Mouse (Mus musculus) thymus, adult 2 months (tissue): Measurements from ENCODE around the gene Fras1. TPM values are rescaled to one million over a fixed set of nuclear protein-coding genes. Genes with fewer than 3 reads are reported as not detected.

Experiments
- DNase-seq: peaks from one replicate; pipeline ENCODE4 v3.0.0; 2021
- H3K27ac ChIP-seq: fragments of 200-500 bp; 2 replicates; pipeline ENCODE4 v1.5.1; 2012; ENCODE audit warnings: low read length, control low read depth; ENCODE audit not compliant: control insufficient read depth, insufficient read depth
- H3K27me3 ChIP-seq: fragments of 200-500 bp; 2 replicates; pipeline ENCODE4 v1.6.1; 2012; ENCODE audit warnings: mild to moderate bottlenecking, low read length, moderate library complexity, mixed read lengths; ENCODE audit not compliant: control insufficient read depth, insufficient read depth
- H3K36me3 ChIP-seq: fragments of 200-500 bp; 2 replicates; pipeline ENCODE4 v1.6.1; 2012; ENCODE audit warnings: mild to moderate bottlenecking, low read length, moderate library complexity; ENCODE audit not compliant: control insufficient read depth, insufficient read depth
- H3K4me1 ChIP-seq: fragments of 200-500 bp; replicated peaks from 2 replicates; pipeline ENCODE4 v1.6.1; 2012; ENCODE audit warnings: low read length; ENCODE audit not compliant: control insufficient read depth, insufficient read depth
- H3K4me3 ChIP-seq: fragments of 200-500 bp; 2 replicates; pipeline ENCODE4 v1.5.1; 2012; ENCODE audit warnings: mild to moderate bottlenecking, low read length, control low read depth, moderate library complexity; ENCODE audit not compliant: control insufficient read depth, insufficient read depth
- CTCF ChIP-seq: fragments of 200-500 bp; IDR thresholded peaks from 2 replicates; pipeline ENCODE4 v1.5.1; 2012; ENCODE audit warnings: mild to moderate bottlenecking, control low read depth, low read length, moderate library complexity, borderline replicate concordance; ENCODE audit not compliant: control insufficient read depth, poor library complexity, insufficient read depth; ENCODE audit errors: extremely low read depth
- POLR2A ChIP-seq: fragments of 200-500 bp; IDR thresholded peaks from 2 replicates; pipeline ENCODE4 v1.6.1; 2012; ENCODE audit warnings: mild to moderate bottlenecking, low read length, control low read depth, moderate library complexity; ENCODE audit not compliant: control insufficient read depth, poor library complexity, insufficient read depth; ENCODE audit errors: extremely low read depth
- WGBS: fragments of 180-500 bp; shearing (Covaris S2); methylation state at CpG from one replicate; pipeline ENCODE4 v1.1.7; 2018; 5-methylcytosine and 5-hydroxymethylcytosine counted together
- polyA plus RNA-seq: library from polyadenylated mRNA; depleted of rRNA; stranded (reverse); fragments of >200 nt; gene quantifications from 2 replicates; pipeline ENCODE4 v1.2.3, GENCODE M21; 2012

Fras1 gene
- polyA plus RNA-seq, 1 experiment = 0.69 TPM

DNA sequence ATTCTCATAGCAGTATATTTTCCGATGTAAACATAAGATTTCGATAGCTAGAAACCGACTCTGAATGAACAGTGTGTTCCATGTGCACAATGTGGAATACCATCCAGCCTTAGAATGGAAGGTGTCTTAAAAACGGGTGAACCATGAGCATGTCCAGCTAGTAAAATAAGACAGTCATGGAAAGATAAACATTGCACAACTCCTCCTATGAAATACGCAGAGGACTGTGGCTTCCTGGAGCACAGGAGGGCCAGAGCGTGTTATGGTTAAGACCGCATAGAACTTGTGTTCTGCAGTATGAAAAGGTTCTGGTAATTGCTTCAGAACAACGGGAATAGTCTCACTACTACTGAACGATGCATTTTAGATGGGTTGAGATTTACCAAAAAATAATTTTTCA lies 426.2 kb downstream of the Fras1 start:
- H3K4me1 ChIP-seq = no peaks in the 10 kb centered on the region
- WGBS = 93% methylated on average over 9 of the region's 9 CpGs
- H3K4me3 ChIP-seq = no peak overlapping the region
- H3K36me3 ChIP-seq = no peaks in the 10 kb centered on the region
- H3K27ac ChIP-seq = no peak overlapping the region
- DNase-seq = no peak
- no peak for TF ChIP-seq CTCF
- TF ChIP-seq POLR2A = no peak
- H3K27me3 ChIP-seq = no peaks in the 10 kb centered on the region

DNA sequence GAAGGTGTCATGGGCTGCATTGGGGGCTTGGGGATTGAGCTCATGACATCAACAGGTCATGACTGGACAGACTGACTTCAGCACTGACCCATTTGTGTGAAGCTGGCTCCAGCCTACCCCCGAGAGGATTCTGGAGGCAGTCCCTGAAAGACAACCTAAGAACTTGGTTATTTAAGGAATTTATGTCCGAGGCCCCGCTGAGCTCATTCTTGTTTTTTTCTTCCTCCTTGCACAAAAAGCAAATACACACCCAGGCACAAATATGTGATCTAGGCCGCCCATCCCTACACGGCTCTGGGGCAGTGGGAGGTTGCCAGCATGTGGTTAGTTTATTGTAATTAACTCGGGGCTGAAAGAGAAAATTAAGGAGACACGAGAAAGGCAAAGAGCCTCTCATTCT lies 428.4 kb downstream of the Fras1 start:
- Histone ChIP-seq H3K4me3 (no peak overlapping the region), H3K27me3 (no peaks in the 10 kb centered on the region), H3K36me3 (no peaks in the 10 kb centered on the region), H3K27ac (no peak overlapping the region), H3K4me1 (no peaks in the 10 kb centered on the region)
- WGBS = 84% methylated on average over 7 of the region's 7 CpGs
- no peak for DNase-seq
- TF ChIP-seq CTCF (no peak), POLR2A (no peak)

DNA sequence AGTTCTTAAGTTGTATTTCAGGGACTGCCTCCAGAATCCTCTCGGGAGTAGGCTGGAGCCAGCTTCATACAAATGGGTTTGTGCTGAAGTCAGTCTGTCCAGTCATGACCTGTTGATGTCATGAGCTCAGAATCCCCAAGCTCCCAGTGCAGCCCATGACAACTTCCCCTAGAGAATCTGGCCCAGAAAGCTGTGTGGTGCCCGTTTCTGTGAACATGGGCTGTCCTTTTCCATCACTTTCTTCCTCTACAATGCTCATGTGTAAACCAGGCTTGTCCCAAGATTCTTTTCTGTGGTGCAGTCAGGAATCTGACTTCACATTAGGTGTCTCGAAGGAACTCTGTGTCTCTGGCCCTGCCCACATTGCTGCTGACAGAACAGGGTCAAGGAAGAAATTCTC lies 429.3 kb downstream of the Fras1 start:
- H3K4me1 ChIP-seq = no peaks in the 10 kb centered on the region
- H3K4me3 ChIP-seq = no peak overlapping the region
- no peak overlapping the region for H3K27ac ChIP-seq
- no peaks in the 10 kb centered on the region for H3K36me3 ChIP-seq
- H3K27me3 ChIP-seq = no peaks in the 10 kb centered on the region
- no peak for TF ChIP-seq POLR2A
- no peak for TF ChIP-seq CTCF
- no peak for DNase-seq
- 76% methylated on average over 3 of the region's 3 CpGs for WGBS

DNA sequence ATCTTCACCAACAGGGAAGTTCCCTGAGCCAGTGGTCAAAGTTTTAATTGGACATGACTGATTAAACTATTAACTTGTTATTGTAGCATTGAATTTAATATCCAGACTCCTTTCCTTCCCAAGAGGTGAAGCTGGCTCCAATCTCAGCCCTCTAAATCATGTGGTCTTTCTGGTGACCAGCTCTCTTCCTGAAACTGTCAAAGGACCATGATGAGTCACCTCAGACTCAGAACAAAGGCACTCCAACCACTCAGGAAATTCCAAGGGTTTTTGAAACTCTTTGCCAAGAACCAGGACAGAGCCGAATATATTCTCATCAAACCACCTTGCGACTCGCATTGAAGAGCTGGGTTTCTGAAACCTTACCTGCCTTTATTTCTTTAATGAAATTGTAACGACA lies 430.5 kb downstream of the Fras1 start:
- H3K27ac ChIP-seq = no peak overlapping the region
- H3K27me3 ChIP-seq = no peaks in the 10 kb centered on the region
- DNase-seq = no peak
- 63% methylated on average over 4 of the region's 4 CpGs for WGBS
- H3K36me3 ChIP-seq = no peaks in the 10 kb centered on the region
- TF ChIP-seq CTCF (no peak), POLR2A (no peak)
- H3K4me3 ChIP-seq = no peak overlapping the region
- H3K4me1 ChIP-seq = no peaks in the 10 kb centered on the region

DNA sequence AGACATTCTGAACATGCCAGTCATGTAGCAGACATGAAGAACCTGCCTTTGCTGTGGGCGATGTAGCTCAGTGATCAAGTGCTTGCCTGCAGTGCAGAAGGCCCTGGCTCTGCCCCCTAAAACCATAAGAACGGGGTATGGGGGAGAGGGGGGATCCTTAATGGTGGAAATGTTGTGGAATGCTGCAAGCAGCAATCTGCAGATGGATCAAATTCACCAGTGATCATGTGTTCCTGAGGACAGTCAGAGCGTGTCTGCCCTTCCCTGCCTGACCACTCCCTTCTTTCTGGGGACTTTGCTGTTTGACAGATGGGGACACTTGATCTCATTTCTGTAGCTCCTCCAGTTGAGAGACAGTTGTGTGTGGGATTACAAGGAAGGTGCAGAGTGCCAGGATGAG lies 431.1 kb downstream of the Fras1 start:
- no peaks in the 10 kb centered on the region for H3K36me3 ChIP-seq
- no peak overlapping the region for H3K4me3 ChIP-seq
- DNase-seq = no peak
- WGBS = 92% methylated on average over 3 of the region's 3 CpGs
- no peak for TF ChIP-seq CTCF
- TF ChIP-seq POLR2A = no peak
- no peak overlapping the region for H3K27ac ChIP-seq
- no peaks in the 10 kb centered on the region for H3K4me1 ChIP-seq
- no peaks in the 10 kb centered on the region for H3K27me3 ChIP-seq

DNA sequence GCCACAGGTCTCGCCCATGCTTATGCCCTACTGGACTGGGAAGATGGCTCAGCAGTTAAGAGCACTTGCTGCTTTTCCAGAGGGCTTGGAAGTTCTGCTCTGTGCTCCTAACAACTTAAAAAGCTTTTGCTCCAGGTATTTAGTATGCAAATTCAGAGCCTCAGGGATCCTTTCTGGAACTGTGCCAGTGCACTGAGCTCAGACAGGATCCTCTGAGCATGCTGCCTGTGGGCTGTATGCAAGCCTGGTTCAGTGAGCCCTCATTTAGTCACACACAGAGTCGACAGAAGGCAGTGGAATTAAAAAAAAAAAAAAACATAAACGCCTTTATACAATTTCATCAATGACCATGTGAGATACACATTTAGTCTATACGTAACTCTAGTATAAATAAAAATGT lies 436.9 kb downstream of the Fras1 start:
- WGBS = 83% methylated on average over 4 of the region's 4 CpGs
- TF ChIP-seq CTCF (no peak), POLR2A (no peak)
- Histone ChIP-seq H3K4me1 (no peaks in the 10 kb centered on the region), H3K36me3 (no peaks in the 10 kb centered on the region), H3K27ac (no peak overlapping the region), H3K4me3 (no peak overlapping the region), H3K27me3 (no peaks in the 10 kb centered on the region)
- DNase-seq = no peak

DNA sequence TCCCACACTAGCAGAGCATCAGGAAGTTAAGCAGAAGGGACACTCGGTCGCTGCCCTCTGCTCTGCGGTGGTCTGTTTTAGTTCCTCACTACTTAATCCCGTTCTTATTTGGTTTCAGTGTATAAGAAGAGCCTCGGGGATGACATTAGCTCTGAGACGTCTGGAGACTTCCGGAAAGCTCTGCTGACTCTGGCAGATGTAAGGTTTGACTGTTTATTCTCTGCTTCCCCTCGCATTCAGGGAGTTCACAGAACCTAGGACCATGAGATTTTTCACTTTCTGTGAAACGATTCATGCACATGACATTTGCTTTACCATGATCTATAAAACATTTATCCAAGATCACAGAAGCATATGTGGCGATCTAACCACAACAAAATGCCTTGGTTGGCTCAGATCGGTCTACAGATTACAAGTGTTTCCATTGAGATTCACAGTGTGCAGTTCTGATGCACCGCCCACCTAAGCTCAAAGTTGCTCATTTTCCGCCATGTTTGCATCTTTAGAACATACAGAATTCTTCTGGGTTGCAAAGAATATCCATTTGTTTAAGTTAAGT lies 451.1 kb downstream of the Fras1 start:
- no peak overlapping the region for H3K27ac ChIP-seq

More for the DNA sequence above, 451.1 kb downstream of the Fras1 start:
- Histone ChIP-seq H3K36me3 (no peaks in the 10 kb centered on the region), H3K27me3 (no peaks in the 10 kb centered on the region), H3K4me3 (no peak overlapping the region), H3K4me1 (peaks cover 3% of the 10 kb centered on the region; the same call in 1 of the 2 replicates)
- WGBS = 56% methylated on average over 13 of the region's 13 CpGs
- TF ChIP-seq POLR2A (no peak), CTCF (no peak)
- DNase-seq = no peak
